Mouse (Mus musculus) cerebellum, adult (tissue): ENCODE results near the gene Bphl.
"Not testable (repeated sequence)": the region's sequence is repeated elsewhere in the genome, so short reads cannot be mapped to it uniquely, and the experiment has no call there.

Experiments
- ATAC-seq: cut with Nextera tagmentation; 2 replicates; pipeline ENCODE4 v1.9.2; 2017; ENCODE audit warnings: mild to moderate bottlenecking, moderate library complexity, mixed read lengths; ENCODE audit not compliant: insufficient number of reproducible peaks, low FRiP score, low TSS enrichment

The Bphl gene

GRCm38 (mm10) chr13:34050479-34050878 lies 13.1 kb downstream of the Bphl start:
- no peak for ATAC-seq

DNA sequence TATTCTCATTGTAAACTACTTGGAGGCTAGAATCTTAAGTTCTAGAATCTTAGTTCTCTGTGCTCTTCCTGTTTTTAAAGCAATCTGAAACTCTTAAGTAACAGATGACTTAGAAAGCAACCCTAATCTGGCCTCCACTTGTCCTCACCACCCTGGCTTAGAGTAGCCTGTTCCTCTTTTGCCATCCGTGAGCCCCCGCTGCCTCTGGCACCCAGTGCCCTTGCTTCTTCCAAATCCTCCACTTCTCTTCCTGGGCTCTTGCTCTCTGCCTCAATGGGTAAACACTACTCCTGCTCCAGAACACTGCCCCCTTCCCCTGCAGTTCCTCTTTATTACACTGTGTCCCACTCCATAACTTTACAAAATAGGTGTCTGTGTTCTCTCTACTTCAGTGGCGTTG lies 14.3 kb downstream of the Bphl start:
- ATAC-seq, result no peak

DNA sequence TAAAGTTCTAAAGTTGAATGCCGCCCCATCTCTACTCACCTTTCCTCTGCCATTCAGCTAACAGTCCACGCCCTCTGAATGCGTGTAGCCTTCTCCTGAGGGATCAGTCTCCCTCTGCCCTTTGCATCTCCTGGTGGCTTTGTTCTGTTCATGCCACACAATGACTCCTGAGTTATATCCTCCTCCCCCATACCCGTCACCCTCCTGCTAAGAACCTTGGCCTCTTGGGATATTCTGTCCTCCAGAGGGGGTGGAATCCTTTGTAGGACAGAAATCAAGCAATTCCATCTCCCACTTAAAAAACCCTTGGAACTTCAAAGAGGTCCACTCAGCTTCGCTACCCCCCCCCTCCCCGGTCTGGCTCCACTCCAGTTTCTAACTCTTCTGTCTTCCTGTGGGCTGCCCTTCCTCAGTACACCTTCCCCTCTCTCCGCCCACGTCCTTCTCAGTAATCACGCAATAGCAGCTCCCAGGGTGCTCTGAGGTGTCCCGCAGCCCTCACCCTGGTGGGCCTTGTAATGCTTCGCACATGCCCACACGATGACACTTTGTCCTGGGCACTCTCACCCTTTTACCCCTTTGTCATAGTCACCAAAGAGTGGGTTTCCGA lies 16.4 kb downstream of the Bphl start:
- ATAC-seq, result no peak

DNA sequence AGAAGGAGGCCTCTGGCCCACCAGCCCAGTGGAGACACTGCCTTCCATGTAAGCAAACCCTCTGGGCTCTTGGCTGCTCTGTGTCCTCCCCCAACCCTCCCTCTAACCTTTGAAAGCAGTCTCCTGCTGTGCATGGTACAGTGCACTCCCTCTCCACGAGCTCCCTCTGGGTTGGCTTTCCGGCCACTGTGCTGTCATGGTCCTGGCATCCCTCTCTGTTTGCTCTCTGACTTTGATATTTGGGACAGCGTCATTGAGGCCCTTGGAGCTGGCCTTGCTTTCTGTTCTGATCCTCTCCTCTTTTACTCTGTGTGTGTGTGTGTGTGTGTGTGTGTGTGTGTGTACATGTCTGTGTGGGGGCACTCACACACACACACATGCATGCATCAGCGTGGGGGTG lies 17.0 kb downstream of the Bphl start:
- ATAC-seq, result peak; percentile 23; the same call in 1 of the 2 replicates

DNA sequence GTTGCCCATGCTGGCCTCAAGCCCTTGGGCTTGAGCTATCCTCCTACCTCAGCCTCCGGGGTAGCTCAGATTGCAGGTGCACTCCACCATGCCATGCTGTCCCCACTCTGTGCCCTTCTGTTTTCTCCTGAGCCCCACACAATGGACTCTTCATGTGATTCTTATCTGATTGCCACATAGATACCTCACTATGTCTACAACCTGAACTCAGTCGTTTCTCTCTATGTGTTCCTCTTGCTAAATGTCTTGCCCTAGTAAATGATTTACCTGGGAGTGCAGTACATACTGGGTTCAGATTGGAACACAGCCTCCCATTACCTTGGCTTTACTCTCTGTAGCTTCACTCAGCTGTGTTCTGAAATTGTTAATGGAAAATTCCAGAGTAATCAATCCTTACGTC lies 17.6 kb downstream of the Bphl start:
- ATAC-seq, result no peak

DNA sequence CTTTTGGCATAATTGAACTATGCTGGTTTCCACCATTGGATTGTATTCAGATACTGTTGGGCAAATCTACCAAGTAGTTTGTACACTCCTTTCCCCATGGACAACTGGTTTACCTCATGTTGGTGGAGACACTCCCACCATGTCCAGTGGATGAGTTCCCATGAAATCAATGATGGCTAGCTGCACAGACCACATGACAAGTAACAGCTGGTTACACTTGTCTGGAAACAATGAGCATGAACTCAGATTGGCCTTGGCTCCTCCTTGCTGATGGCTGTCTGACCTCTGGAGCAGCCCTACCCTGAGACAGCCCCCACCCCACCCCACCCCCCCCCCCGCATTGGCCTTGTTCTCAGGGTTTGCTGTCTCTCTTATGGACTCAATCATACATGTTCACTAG lies 19.9 kb downstream of the Bphl start:
- no peak for ATAC-seq

GRCm38 (mm10) chr13:34060061-34060460 lies 22.7 kb downstream of the Bphl start:
- ATAC-seq, result peak; percentile 52; the same call in 1 of the 2 replicates

GRCm38 (mm10) chr13:34062466-34062865 lies 25.1 kb downstream of the Bphl start:
- no peak for ATAC-seq

- no peak for ATAC-seq
These were observed 29.0 kb downstream of the Bphl start for GRCm38 (mm10) chr13:34066351-34066750.

GRCm38 (mm10) chr13:34070296-34070695 lies 32.9 kb downstream of the Bphl start:
- ATAC-seq, result no peak

GRCm38 (mm10) chr13:34071836-34072235 lies 34.4 kb downstream of the Bphl start:
- no peak for ATAC-seq

- no peak for ATAC-seq
These were observed 35.5 kb downstream of the Bphl start for GRCm38 (mm10) chr13:34072847-34073246.

GRCm38 (mm10) chr13:34074441-34074840 lies 37.0 kb downstream of the Bphl start:
- not testable (repeated sequence) for ATAC-seq

DNA sequence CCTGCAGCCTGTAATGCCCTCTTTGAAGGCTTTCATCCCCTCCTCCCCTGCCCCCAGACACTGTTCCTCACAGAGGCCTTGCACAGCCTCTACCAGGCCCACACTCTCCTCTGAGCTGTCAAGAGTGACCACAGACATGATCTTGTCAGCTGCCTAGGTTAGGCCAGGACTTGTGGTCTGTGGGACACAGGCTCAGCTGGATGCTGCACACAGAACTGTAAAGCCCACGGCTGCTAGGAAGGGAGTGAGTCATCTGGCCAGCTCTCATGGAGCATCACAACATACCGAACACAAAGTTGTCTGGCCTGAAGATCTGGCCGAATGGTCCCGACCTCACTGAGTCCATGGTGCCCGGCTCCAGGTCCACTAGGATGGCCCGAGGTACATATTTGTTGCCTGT lies 38.5 kb downstream of the Bphl start:
- ATAC-seq, result not testable (repeated sequence)

- no peak for ATAC-seq
These were observed 39.4 kb downstream of the Bphl start for GRCm38 (mm10) chr13:34076561-34077491.

- ATAC-seq, result peak; percentile 87
These were observed 40.3 kb downstream of the Bphl start, which contains the start of gene Tubb2a for GRCm38 (mm10) chr13:34077492-34078271. Gene Tubb2a (minus strand): TSS chr13:34078007.

DNA sequence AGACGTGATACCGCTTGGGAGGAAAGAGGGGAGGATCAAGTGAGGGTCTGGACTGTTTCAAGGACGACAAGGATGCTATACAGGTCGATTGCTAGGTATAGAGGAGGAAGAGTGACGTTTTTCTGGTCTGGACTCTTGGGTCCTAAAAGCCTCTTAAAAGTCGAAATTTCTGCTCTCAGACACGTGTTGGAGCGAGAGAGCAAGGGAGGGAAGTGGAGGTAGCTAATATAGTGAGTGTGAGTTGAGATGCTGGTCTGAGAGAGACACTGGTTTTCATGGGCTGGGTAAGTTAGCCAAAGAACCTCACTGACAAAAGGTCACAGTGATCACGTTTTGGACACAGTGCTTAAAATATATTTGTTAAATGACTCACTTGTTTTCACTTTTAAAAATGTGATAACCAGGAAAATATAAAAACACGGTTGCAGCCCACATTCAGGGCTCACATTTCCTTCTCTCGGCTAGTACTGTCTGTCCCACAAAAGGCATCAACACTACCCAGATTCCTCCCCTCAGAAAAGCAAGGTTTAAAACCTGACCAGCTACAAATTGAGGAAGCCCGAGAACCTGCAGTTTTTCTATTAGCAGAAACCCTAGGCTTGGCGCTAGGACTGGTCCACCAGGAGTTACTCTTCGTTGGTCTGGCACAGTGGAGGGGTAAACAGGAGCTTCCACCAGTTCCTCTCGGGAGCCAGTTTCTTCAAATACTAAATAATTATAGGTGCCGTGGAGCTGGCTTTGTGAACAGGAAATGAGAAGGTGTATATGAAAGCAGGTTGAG lies 41.3 kb downstream of the Bphl start:
- no peak for ATAC-seq

- no peak for ATAC-seq
These were observed 42.4 kb downstream of the Bphl start for GRCm38 (mm10) chr13:34079801-34080200.

GRCm38 (mm10) chr13:34081926-34082325 lies 44.5 kb downstream of the Bphl start:
- no peak for ATAC-seq
